Mouse (Mus musculus): ENCODE results near the gene Zfp950. TPM values are rescaled to one million over a fixed set of nuclear protein-coding genes. Genes with fewer than 3 reads are reported as not detected.
"Not testable (repeated sequence)": the region's sequence is repeated elsewhere in the genome, so short reads cannot be mapped to it uniquely, and the experiment has no call there.

Gene Zfp950
- 1 to 10 TPM; 3.5 to 5.4 TPM for total RNA-seq (2021)
- long read RNA-seq, experiment 1, partial matches to known transcripts, result 0 of 3 reads
- long read RNA-seq, experiment 1, other reads (novel, unspliced or antisense), result 1 of 3 reads
- long read RNA-seq, experiment 2, partial matches to known transcripts, result 0 of 3 reads
- long read RNA-seq, experiment 2, other reads (novel, unspliced or antisense), result 3 of 3 reads

GRCm38 (mm10) chr19:61140342-61141206 lies at the start of gene Zfp950:
TSS of gene Zfp950 (minus strand) at chr19:61140840.
- DNase-seq, result peak; percentile 86
- H3K4me3 ChIP-seq, result peak within 1 kb of the TSS; percentile 91
- intact Hi-C loops (cut with DNase I), result no loop called here
- H3K27ac ChIP-seq, result peak within 1 kb of the TSS; percentile 85
- no peak for TF ChIP-seq CTCF (IDR thresholded peaks at IDR 0.05)

GRCm38 (mm10) chr19:61183590-61183989 lies 43.0 kb upstream of the Zfp950 start, which contains the start of gene Gm6020:
TSS of gene Gm6020 (plus strand) at chr19:61183890.
- intact Hi-C loops (cut with DNase I); H3K4me3 ChIP-seq; DNase-seq; H3K27ac ChIP-seq: not testable (repeated sequence)

DNA sequence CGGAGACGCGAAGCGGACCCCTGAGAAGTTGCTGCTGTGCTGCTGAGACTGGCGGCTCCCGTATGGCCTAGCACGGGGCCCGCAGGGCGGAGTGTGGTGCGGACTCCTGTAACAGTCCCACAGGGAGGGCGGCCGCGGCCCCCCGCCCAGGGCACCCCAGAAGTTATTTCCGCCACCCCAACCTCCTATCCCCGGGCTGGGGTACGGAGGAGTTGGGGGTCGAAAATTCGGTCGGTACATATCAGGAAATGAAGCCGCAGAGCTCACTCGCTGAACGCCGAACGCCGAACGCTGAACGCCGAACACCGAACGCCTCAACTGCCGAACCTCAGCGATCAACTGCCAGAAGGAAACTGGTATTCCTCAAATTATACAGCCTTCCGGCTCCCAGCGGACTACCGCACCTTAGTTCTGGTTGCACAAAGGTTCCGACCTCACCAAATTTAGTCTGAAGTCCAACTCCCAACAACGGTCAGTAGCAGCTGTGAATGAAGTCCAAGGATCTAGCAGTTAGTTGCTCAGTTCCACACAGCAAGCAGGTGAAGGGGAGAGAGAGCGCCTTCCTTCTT lies 35.2 kb upstream of the Zfp950 start, which contains the start of gene Gm7102:
Gm7102 (minus strand) TSS at position 554 of the 569 bp plus-strand sequence.
- no peak for DNase-seq
- intact Hi-C loops (cut with DNase I), result no loop called here
- peak within 1 kb of the TSS; percentile 55 for H3K4me3 ChIP-seq
- no peak within 1 kb of the TSS for H3K27ac ChIP-seq
- no peak for TF ChIP-seq CTCF (IDR thresholded peaks at IDR 0.05)

DNA sequence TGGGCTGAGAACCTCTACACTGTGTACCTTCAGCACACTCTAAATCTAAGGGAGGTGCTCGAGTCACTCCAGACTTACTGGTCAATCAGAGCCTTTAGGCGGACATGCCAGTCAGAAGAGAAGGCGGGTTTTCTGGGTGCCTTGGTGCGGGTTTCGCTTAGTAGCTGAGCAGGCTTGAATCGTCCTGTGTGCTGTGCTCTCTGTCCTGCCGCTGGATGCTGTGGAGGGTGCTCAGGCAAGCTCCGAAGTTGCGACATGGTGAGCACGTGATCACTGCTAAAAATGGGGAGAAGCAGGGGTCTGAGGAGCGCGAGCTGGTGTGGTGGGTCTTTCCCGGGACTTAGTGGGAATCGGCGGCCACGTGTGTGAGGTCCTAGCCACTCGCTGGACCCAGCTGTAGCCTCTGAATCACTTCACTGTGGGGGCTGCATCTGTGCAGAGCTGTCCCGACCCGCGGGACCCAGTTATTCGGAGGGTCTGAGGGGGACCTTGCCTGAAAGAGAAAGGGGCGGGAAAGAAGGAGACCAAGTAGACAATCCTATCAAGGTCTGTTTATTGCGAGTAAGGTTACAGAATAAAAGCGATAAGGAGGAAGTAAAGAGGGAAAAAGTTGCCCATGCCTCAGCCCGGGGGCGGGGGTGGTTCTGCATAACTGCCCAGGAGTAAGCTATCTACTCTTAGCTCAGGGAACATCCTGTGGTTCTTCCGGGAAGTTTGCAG lies 11.2 kb upstream of the Zfp950 start:
- intact Hi-C loops (cut with DNase I), result no loop called here
- peak overlapping the region; percentile 65 for H3K4me3 ChIP-seq
- TF ChIP-seq CTCF (IDR thresholded peaks at IDR 0.05), result no peak
- no peak overlapping the region for H3K27ac ChIP-seq
- DNase-seq, result no peak

- no peak for TF ChIP-seq CTCF (IDR thresholded peaks at IDR 0.05)
- intact Hi-C loops (cut with DNase I), result no loop called here
- Histone ChIP-seq H3K4me3 (peak overlapping the region; percentile 65), H3K27ac (no peak overlapping the region)
- DNase-seq, result no peak
These were observed 10.7 kb upstream of the Zfp950 start for GRCm38 (mm10) chr19:61151372-61151700.

GRCm38 (mm10) chr19:61141299-61141698 lies 659 bp upstream of the Zfp950 start:
- Histone ChIP-seq H3K4me3 (peak overlapping the region; percentile 91), H3K27ac (peak overlapping the region; percentile 85)
- no peak for DNase-seq
- intact Hi-C loops (cut with DNase I), result no loop called here
- TF ChIP-seq CTCF (IDR thresholded peaks at IDR 0.05), result no peak

GRCm38 (mm10) chr19:61138655-61139054 lies 2.0 kb downstream of the Zfp950 start:
- intact Hi-C loops (cut with DNase I), result no loop called here
- Histone ChIP-seq H3K27ac (no peak overlapping the region), H3K4me3 (no peak overlapping the region)
- no peak for DNase-seq
- TF ChIP-seq CTCF (IDR thresholded peaks at IDR 0.05), result no peak

DNA sequence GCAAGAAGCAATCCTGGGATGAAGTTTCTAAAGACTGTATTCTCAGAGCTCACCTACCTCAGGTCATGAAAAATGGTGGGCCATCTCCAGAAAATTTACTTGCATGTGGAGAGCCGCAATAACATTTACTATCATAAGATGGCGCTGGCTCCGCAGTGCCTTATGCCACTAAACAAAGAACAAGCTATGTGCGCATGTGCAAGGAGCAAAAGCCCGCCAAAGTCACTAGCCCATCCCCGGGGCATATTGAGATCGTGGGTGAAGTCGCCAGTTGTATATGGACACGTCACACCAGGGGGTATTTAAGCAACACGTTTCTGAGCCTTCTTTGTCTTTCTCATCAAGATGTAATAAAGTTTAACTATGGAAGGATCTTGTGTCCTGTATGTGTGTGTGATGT lies 9.5 kb downstream of the Zfp950 start:
- intact Hi-C loops (cut with DNase I), result no loop called here
- no peak for DNase-seq
- no peak overlapping the region for H3K4me3 ChIP-seq

GRCm38 (mm10) chr19:61110184-61110583 lies 30.5 kb downstream of the Zfp950 start:
- intact Hi-C loops (cut with DNase I), result no loop called here
- no peak overlapping the region for H3K4me3 ChIP-seq
- no peak for DNase-seq
- no peak overlapping the region for H3K27ac ChIP-seq
- TF ChIP-seq CTCF (IDR thresholded peaks at IDR 0.05), result peak; percentile 30

More for the DNA sequence above, 9.5 kb downstream of the Zfp950 start:
- H3K27ac ChIP-seq, result no peak overlapping the region
- no peak for TF ChIP-seq CTCF (IDR thresholded peaks at IDR 0.05)

- intact Hi-C loops (cut with DNase I), result loop anchor here (5.0 kb wide), 1 partner anchor 260 kb away; no protein-coding TSS in a partner anchor
- Histone ChIP-seq H3K4me3 (no peak overlapping the region), H3K27ac (no peak overlapping the region)
- DNase-seq, result no peak
- peak; percentile 77 for TF ChIP-seq CTCF (IDR thresholded peaks at IDR 0.05)
These were observed 42.9 kb downstream of the Zfp950 start for GRCm38 (mm10) chr19:61097764-61098163.

DNA sequence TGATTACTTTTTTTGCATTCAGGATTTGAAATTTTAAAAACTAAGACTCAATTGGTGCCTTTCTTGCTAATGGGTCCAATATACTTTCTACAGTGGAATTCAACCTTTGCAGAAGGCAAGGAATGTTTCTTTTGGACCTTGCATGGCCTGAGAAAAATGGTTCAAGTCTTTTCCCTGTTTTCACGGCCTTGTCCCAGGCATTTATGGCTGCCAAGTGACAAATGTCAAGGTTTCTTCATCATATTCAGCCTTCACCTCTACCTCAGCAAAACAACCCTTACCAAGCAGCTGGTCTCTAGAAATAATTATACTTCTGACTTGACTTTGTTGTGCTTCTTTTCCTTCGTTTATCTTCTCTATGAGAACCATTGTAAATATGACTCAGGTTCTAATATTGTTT lies 43.9 kb downstream of the Zfp950 start:
- intact Hi-C loops (cut with DNase I), result loop anchor here (5.0 kb wide), 1 partner anchor 259 kb away; no protein-coding TSS in a partner anchor
- no peak overlapping the region for H3K27ac ChIP-seq
- TF ChIP-seq CTCF (IDR thresholded peaks at IDR 0.05), result no peak
- DNase-seq, result no peak
- no peak overlapping the region for H3K4me3 ChIP-seq

DNA sequence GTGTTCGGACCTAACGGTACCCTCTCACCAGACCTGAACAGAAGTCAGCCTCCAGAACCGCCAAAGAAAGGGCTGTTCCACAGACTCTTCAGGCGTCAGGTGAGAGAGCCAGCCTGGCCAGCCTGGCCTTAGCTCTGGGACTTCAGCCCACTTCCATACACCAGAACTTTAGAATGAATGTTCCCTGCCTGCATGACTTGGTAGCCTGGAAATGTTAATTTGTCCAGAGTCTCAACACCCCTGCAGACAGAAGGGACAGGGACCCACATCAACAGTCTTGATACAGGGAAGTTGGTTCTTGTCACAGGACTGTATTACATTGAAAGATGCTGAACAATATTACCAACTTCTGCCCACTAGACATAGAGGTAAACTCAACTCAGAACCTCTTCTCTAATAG lies 50.1 kb downstream of the Zfp950 start:
- no peak overlapping the region for H3K4me3 ChIP-seq
- H3K27ac ChIP-seq, result no peak overlapping the region
- no peak for TF ChIP-seq CTCF (IDR thresholded peaks at IDR 0.05)
- no peak for DNase-seq
- intact Hi-C loops (cut with DNase I), result no loop called here
